Mouse (Mus musculus): ENCODE measurements around the gene Kcnk4.

Gene Kcnk4

DNA sequence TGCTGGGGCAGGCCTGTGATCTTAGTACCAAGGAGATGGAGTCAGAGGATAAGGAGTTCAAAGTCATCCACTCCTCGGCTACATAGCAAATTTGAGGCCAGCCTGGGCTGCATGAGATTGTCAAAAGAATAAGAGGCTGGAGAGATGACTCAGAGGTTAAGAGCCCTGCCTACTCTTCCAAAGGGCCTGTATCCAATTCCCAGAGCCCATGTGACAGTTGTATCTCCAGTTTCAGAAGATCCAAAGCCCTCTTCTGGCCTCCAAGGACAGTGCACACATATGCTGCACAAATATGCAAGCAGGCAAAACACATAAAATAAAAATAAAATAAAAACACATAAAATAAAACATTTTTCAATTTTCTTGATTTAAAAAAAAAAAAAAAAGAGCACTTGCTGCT lies 60.1 kb downstream of the Kcnk4 start:
- no peak for DNase-seq
